Comparison of ENCODE assay signal across 9 mouse cellular contexts in genomic region chr16:44767967-44768366, GRCm38 (mm10). TPM values are rescaled to one million over a fixed set of nuclear protein-coding genes. Genes with fewer than 3 reads are reported as not detected.
DNase-seq lines count a peak whose midpoint lies in the region; ATAC-seq and TF ChIP-seq lines count a peak whose summit lies in the region.
"Had no signal": no experiment of that assay in that cellular context is flagged by ENCODE, and none has a peak within 500 bp of the region (broad histone marks: within the 10 kb centered on the region; RNA-seq: fewer than 3 reads in every experiment).

No protein-coding gene starts in this region.

- no peaks in the 10 kb centered on the region for H3K4me1 ChIP-seq in cerebellum, adult 2 months (ENCODE audit: control insufficient read depth, insufficient read depth, low read length)
- no peaks in the 10 kb centered on the region for H3K4me1 ChIP-seq in lung, embryonic 16.5 days (replicated peaks; ENCODE audit: control insufficient read depth, insufficient read depth, low read length)
- no peaks in the 10 kb centered on the region for H3K4me1 ChIP-seq in forebrain, embryonic 13.5 days
- no peaks in the 10 kb centered on the region for H3K4me1 ChIP-seq in neural tube, embryonic 14.5 days (ENCODE audit: control insufficient read depth, insufficient read depth, low read length)

- H3K4me3 ChIP-seq in cerebellum, adult 2 months (replicated peaks; ENCODE audit: insufficient read depth, low read depth, low read length), result no peak overlapping the region
- H3K4me3 ChIP-seq in lung, embryonic 16.5 days (ENCODE audit: low read length), result no peak overlapping the region
- no peak overlapping the region for H3K4me3 ChIP-seq in forebrain, embryonic 13.5 days
- H3K4me3 ChIP-seq in neural tube, embryonic 14.5 days (ENCODE audit: low read depth, low read length), result no peak overlapping the region

- peak; percentile 39; the same call in 1 of the 2 replicates for TF ChIP-seq CTCF in cerebellum, adult 2 months (IDR thresholded peaks at IDR 0.05; ENCODE audit: borderline replicate concordance, insufficient read depth, low read depth, low read length)

- ATAC-seq in lung, embryonic 16.5 days (ENCODE audit: low read depth), result peak; percentile 52; the same call in 1 of the 2 replicates
- peak; percentile 63; the same call in 1 of the 2 replicates for ATAC-seq in forebrain, embryonic 13.5 days
- peak; percentile 80; the same call in 1 of the 2 replicates for ATAC-seq in neural tube, embryonic 14.5 days (ENCODE audit: low read depth)

- no peak overlapping the region for H3K9ac ChIP-seq in lung, embryonic 16.5 days (ENCODE audit: low read length)
- H3K9ac ChIP-seq in forebrain, embryonic 13.5 days, result no peak overlapping the region
- H3K9ac ChIP-seq in neural tube, embryonic 14.5 days (replicated peaks; ENCODE audit: low read depth, low read length), result no peak overlapping the region

- H3K27ac ChIP-seq in cerebellum, adult 2 months (ENCODE audit: insufficient read depth, low read length), result no peak overlapping the region
- H3K27ac ChIP-seq in lung, embryonic 16.5 days (ENCODE audit: low read length), result no peak overlapping the region
- H3K27ac ChIP-seq in forebrain, embryonic 13.5 days, result no peak overlapping the region
- H3K27ac ChIP-seq in neural tube, embryonic 14.5 days (ENCODE audit: low read depth, low read length), result no peak overlapping the region

- H3K27me3 ChIP-seq in cerebellum, adult 2 months (ENCODE audit: control insufficient read depth, insufficient read depth, low read length), result no peaks in the 10 kb centered on the region
- H3K27me3 ChIP-seq in lung, embryonic 16.5 days (ENCODE audit: control insufficient read depth, insufficient read depth, low read depth, low read length), result no peaks in the 10 kb centered on the region
- H3K27me3 ChIP-seq in forebrain, embryonic 13.5 days, result no peaks in the 10 kb centered on the region
- no peaks in the 10 kb centered on the region for H3K27me3 ChIP-seq in neural tube, embryonic 14.5 days (ENCODE audit: control insufficient read depth, insufficient read depth, low read length)

- WGBS in cerebellum, adult 2 months, result 56% methylated on average over 2 of the region's 2 CpGs
- WGBS in lung, embryonic 16.5 days, result 42% methylated on average over 2 of the region's 2 CpGs
- WGBS in forebrain, embryonic 13.5 days, result 50% methylated on average over 2 of the region's 2 CpGs
- 60% methylated on average over 2 of the region's 2 CpGs for WGBS in neural tube, embryonic 14.5 days

- no peak overlapping the region for H3K4me2 ChIP-seq in lung, embryonic 16.5 days (ENCODE audit: low read depth, low read length)
- no peak overlapping the region for H3K4me2 ChIP-seq in forebrain, embryonic 13.5 days
- H3K4me2 ChIP-seq in neural tube, embryonic 14.5 days (ENCODE audit: low read depth, low read length), result no peak overlapping the region

- DNase-seq in cerebellum, adult 2 months, result peak in 1 of 2 experiments; percentile 6
- no peak for DNase-seq in cerebellum, adult 8-10 months
- DNase-seq in lung, postnatal 4 days, result no peak
- DNase-seq in right cerebral cortex, adult 2 months (ENCODE audit: low spot score in 2 of 2), result no peak
- DNase-seq in urinary bladder, postnatal 10 days (ENCODE audit: low spot score), result no peak

- TF ChIP-seq POLR2A in cerebellum, adult 2 months (IDR thresholded peaks at IDR 0.05; ENCODE audit: borderline replicate concordance, insufficient read depth, low read length), result no peak

- no peaks in the 10 kb centered on the region for H3K36me3 ChIP-seq in lung, embryonic 16.5 days (ENCODE audit: control insufficient read depth, insufficient read depth, low read length)
- H3K36me3 ChIP-seq in forebrain, embryonic 13.5 days (ENCODE audit: poor library complexity, severe bottlenecking), result no peaks in the 10 kb centered on the region
- no peaks in the 10 kb centered on the region for H3K36me3 ChIP-seq in neural tube, embryonic 14.5 days (ENCODE audit: control insufficient read depth, insufficient read depth, low read length)

- H3K9me3 ChIP-seq in lung, embryonic 16.5 days (ENCODE audit: control insufficient read depth, low read length), result no peaks in the 10 kb centered on the region
- no peaks in the 10 kb centered on the region for H3K9me3 ChIP-seq in forebrain, embryonic 13.5 days (replicated peaks)
- H3K9me3 ChIP-seq in neural tube, embryonic 14.5 days (ENCODE audit: control insufficient read depth, low read length), result no peaks in the 10 kb centered on the region

RNA-seq across cellular contexts. Expression of gene Cd200r1, which starts 2.4 kb away (rescaled TPM):
- 0.18 and 0.24 TPM in 2 replicates for polyA plus RNA-seq in cerebellum, adult 2 months (2012; rRNA removed)
- 1.1 and 1.2 TPM in 2 replicates for polyA plus RNA-seq in lung, embryonic 16.5 days (2015; fragmentation: Nextera tagmentation; extraction: Ambion mirVana)
- 0.15 and 0.43 TPM in 2 replicates for polyA plus RNA-seq in forebrain, embryonic 13.5 days (2015; fragmentation: Nextera tagmentation; extraction: Ambion mirVana)
- polyA plus RNA-seq in neural tube, embryonic 14.5 days (2014; fragmentation: Nextera tagmentation; extraction: Ambion mirVana), result 0.29 and 0.41 TPM in 2 replicates
- polyA plus RNA-seq: C2C12 had no signal

RNA-seq across cellular contexts. Expression of gene Gtpbp8, which starts 21.8 kb away (rescaled TPM):
- polyA plus RNA-seq in cerebellum, adult 2 months (2012; rRNA removed), result 19.2 and 22.5 TPM in 2 replicates
- 27.9 and 29.7 TPM in 2 replicates for polyA plus RNA-seq in lung, embryonic 16.5 days (2015; fragmentation: Nextera tagmentation; extraction: Ambion mirVana)
- 32.1 and 34.1 TPM in 2 replicates for polyA plus RNA-seq in forebrain, embryonic 13.5 days (2015; fragmentation: Nextera tagmentation; extraction: Ambion mirVana)
- 42.3 and 44.9 TPM in 2 replicates for polyA plus RNA-seq in neural tube, embryonic 14.5 days (2014; fragmentation: Nextera tagmentation; extraction: Ambion mirVana)

RNA-seq across cellular contexts. Expression of gene Cd200r4, which starts 43.6 kb away (rescaled TPM):
- polyA plus RNA-seq in cerebellum, adult 2 months (2012; rRNA removed), result 0.15 and 0.24 TPM in 2 replicates
- polyA plus RNA-seq in lung, embryonic 16.5 days (2015; fragmentation: Nextera tagmentation; extraction: Ambion mirVana), result 0.11 and 0.28 TPM in 2 replicates
- polyA plus RNA-seq in forebrain, embryonic 13.5 days (2015; fragmentation: Nextera tagmentation; extraction: Ambion mirVana), result 0.10 TPM in 1 of 2 replicates, not detected in the other
- not detected in 2 replicates for polyA plus RNA-seq in neural tube, embryonic 14.5 days (2014; fragmentation: Nextera tagmentation; extraction: Ambion mirVana)
- polyA plus RNA-seq: C2C12 had no signal

RNA-seq across cellular contexts. Expression of gene Nepro, which starts 43.9 kb away (rescaled TPM):
- polyA plus RNA-seq in cerebellum, adult 2 months (2012; rRNA removed), result 3.9 and 5.0 TPM in 2 replicates
- polyA plus RNA-seq in lung, embryonic 16.5 days (2015; fragmentation: Nextera tagmentation; extraction: Ambion mirVana), result 8.1 and 8.4 TPM in 2 replicates
- polyA plus RNA-seq in forebrain, embryonic 13.5 days (2015; fragmentation: Nextera tagmentation; extraction: Ambion mirVana), result 6.6 and 7.4 TPM in 2 replicates
- 5.4 and 6.1 TPM in 2 replicates for polyA plus RNA-seq in neural tube, embryonic 14.5 days (2014; fragmentation: Nextera tagmentation; extraction: Ambion mirVana)
